Mouse (Mus musculus) hindbrain, embryonic 11.5 days (tissue): ENCODE measurements at regions not wholly inside any gene's neighbourhood (a gene's known extent, or its start where the extent isn't known, plus 50 kb on each side); places are given as distances from the start of the nearest gene placed in this dataset.

ENCODE experiments used
- ATAC-seq: fragments of 200-750 bp; cut with Nextera tagmentation; 2 replicates; pipeline ENCODE4 v1.8.0; 2017; ENCODE audit warnings: mild to moderate bottlenecking, moderate TSS enrichment, moderate library complexity; ENCODE audit not compliant: low FRiP score
- DNase-seq: peaks from one replicate; pipeline ENCODE4 v3.0.0-alpha.2; 2015; ENCODE audit warnings: low spot score
- H3K27ac ChIP-seq: fragments of 300-500 bp; sonication (generic); 2 replicates; pipeline ENCODE4 v1.5.1; 2014; ENCODE audit warnings: mild to moderate bottlenecking, low read depth, low read length
- H3K27me3 ChIP-seq: fragments of 300-500 bp; sonication (generic); 2 replicates; pipeline ENCODE4 v1.6.1; 2014; ENCODE audit warnings: mild to moderate bottlenecking, low read length, moderate library complexity, mixed read lengths; ENCODE audit not compliant: control insufficient read depth, insufficient read depth
- H3K36me3 ChIP-seq: fragments of 300-500 bp; sonication (generic); 2 replicates; pipeline ENCODE4 v1.6.1; 2014; ENCODE audit warnings: mild to moderate bottlenecking, low read length, moderate library complexity, mixed read lengths; ENCODE audit not compliant: control insufficient read depth, insufficient read depth
- H3K4me1 ChIP-seq: fragments of 300-500 bp; sonication (generic); replicated peaks from 2 replicates; pipeline ENCODE4 v1.6.1; 2014; ENCODE audit warnings: low read length, mixed read lengths; ENCODE audit not compliant: control insufficient read depth, insufficient read depth
- H3K4me2 ChIP-seq: fragments of 300-500 bp; sonication (generic); replicated peaks from 2 replicates; pipeline ENCODE4 v1.6.1; 2014; ENCODE audit warnings: mild to moderate bottlenecking, low read depth, low read length
- H3K4me3 ChIP-seq: fragments of 300-500 bp; sonication (generic); 2 replicates; pipeline ENCODE4 v1.5.1; 2014; ENCODE audit warnings: low read depth, low read length
- H3K9ac ChIP-seq: fragments of 300-500 bp; sonication (generic); 2 replicates; pipeline ENCODE4 v1.6.1; 2014; ENCODE audit warnings: low read depth, low read length
- H3K9me3 ChIP-seq: fragments of 300-500 bp; sonication (generic); 2 replicates; pipeline ENCODE4 v1.6.1; 2016; ENCODE audit warnings: low read length; ENCODE audit not compliant: control insufficient read depth
- WGBS: fragments of 180-500 bp; shearing (Covaris S2); extraction: QIAGEN DNeasy Blood & Tissue Kit; methylation state at CpG from one replicate; pipeline ENCODE4 v1.1.7; 2014; 5-methylcytosine and 5-hydroxymethylcytosine counted together

- no peaks in the 10 kb centered on the region for H3K27me3 ChIP-seq
- H3K4me1 ChIP-seq = 0 out of 2 replicates have a peak, but pooled peaks cover 2% of the 10 kb centered on the region
- H3K27ac ChIP-seq = no peak overlapping the region
- WGBS = 71% methylated on average over 6 of the region's 6 CpGs
- DNase-seq = no peak
- H3K4me3 ChIP-seq = no peak overlapping the region
- H3K4me2 ChIP-seq = no peak overlapping the region
- H3K36me3 ChIP-seq = no peaks in the 10 kb centered on the region
- no peak overlapping the region for H3K9ac ChIP-seq
- H3K9me3 ChIP-seq = no peaks in the 10 kb centered on the region
- ATAC-seq = no peak
Measured at GRCm38 (mm10) chr14:36651053-36651735, 317.4 kb downstream of the Ccser2 start.

- 84% methylated on average over 3 of the region's 3 CpGs for WGBS
- no peak overlapping the region for H3K9ac ChIP-seq
- H3K4me3 ChIP-seq = no peak overlapping the region
- H3K4me1 ChIP-seq = no peaks in the 10 kb centered on the region
- no peaks in the 10 kb centered on the region for H3K27me3 ChIP-seq
- no peak overlapping the region for H3K27ac ChIP-seq
- H3K4me2 ChIP-seq = no peak overlapping the region
- ATAC-seq = no peak
- no peaks in the 10 kb centered on the region for H3K9me3 ChIP-seq
- no peaks in the 10 kb centered on the region for H3K36me3 ChIP-seq
- DNase-seq = no peak
Measured at GRCm38 (mm10) chr14:36646649-36647048, 321.9 kb downstream of the Ccser2 start.

- no peak overlapping the region for H3K4me2 ChIP-seq
- no peaks in the 10 kb centered on the region for H3K4me1 ChIP-seq
- no peaks in the 10 kb centered on the region for H3K9me3 ChIP-seq
- H3K9ac ChIP-seq = no peak overlapping the region
- no peak overlapping the region for H3K27ac ChIP-seq
- H3K4me3 ChIP-seq = no peak overlapping the region
- DNase-seq (no peak), ATAC-seq (no peak)
- no peaks in the 10 kb centered on the region for H3K27me3 ChIP-seq
- no peaks in the 10 kb centered on the region for H3K36me3 ChIP-seq
Measured at GRCm38 (mm10) chr14:36646237-36646636, 322.3 kb downstream of the Ccser2 start.

GRCm38 (mm10) chr14:36624822-36625221, 343.8 kb downstream of the Ccser2 start:
- Histone ChIP-seq H3K4me3 (no peak overlapping the region), H3K4me1 (no peaks in the 10 kb centered on the region), H3K9ac (no peak overlapping the region), H3K4me2 (no peak overlapping the region), H3K27me3 (no peaks in the 10 kb centered on the region), H3K36me3 (no peaks in the 10 kb centered on the region), H3K9me3 (no peaks in the 10 kb centered on the region), H3K27ac (no peak overlapping the region)
- no peak for ATAC-seq
- no peak for DNase-seq

- H3K27ac ChIP-seq = no peak overlapping the region
- H3K9ac ChIP-seq = no peak overlapping the region
- no peaks in the 10 kb centered on the region for H3K9me3 ChIP-seq
- H3K27me3 ChIP-seq = no peaks in the 10 kb centered on the region
- DNase-seq = no peak
- no peak for ATAC-seq
- no peaks in the 10 kb centered on the region for H3K36me3 ChIP-seq
- 92% methylated on average over 1 of the region's 1 CpGs for WGBS
- H3K4me2 ChIP-seq = no peak overlapping the region
- H3K4me1 ChIP-seq = no peaks in the 10 kb centered on the region
- no peak overlapping the region for H3K4me3 ChIP-seq
Measured at GRCm38 (mm10) chr14:36624134-36624533, 344.4 kb downstream of the Ccser2 start.

GRCm38 (mm10) chr14:36623036-36623435, 345.5 kb downstream of the Ccser2 start:
- no peak for ATAC-seq
- Histone ChIP-seq H3K4me1 (no peaks in the 10 kb centered on the region), H3K27ac (no peak overlapping the region), H3K36me3 (no peaks in the 10 kb centered on the region), H3K4me3 (no peak overlapping the region), H3K9ac (no peak overlapping the region), H3K4me2 (no peak overlapping the region), H3K27me3 (no peaks in the 10 kb centered on the region), H3K9me3 (no peaks in the 10 kb centered on the region)
- no peak for DNase-seq
- 80% methylated on average over 1 of the region's 1 CpGs for WGBS

GRCm38 (mm10) chr14:36618459-36619085, 350.0 kb downstream of the Ccser2 start:
- H3K4me3 ChIP-seq = no peak overlapping the region
- no peak for DNase-seq
- H3K4me1 ChIP-seq = no peaks in the 10 kb centered on the region
- H3K27ac ChIP-seq = no peak overlapping the region
- WGBS = 90% methylated on average over 1 of the region's 1 CpGs
- no peak overlapping the region for H3K4me2 ChIP-seq
- no peaks in the 10 kb centered on the region for H3K9me3 ChIP-seq
- H3K36me3 ChIP-seq = no peaks in the 10 kb centered on the region
- no peak for ATAC-seq
- H3K9ac ChIP-seq = no peak overlapping the region
- H3K27me3 ChIP-seq = no peaks in the 10 kb centered on the region

- no peak overlapping the region for H3K4me2 ChIP-seq
- H3K27me3 ChIP-seq = no peaks in the 10 kb centered on the region
- no peaks in the 10 kb centered on the region for H3K36me3 ChIP-seq
- no peaks in the 10 kb centered on the region for H3K9me3 ChIP-seq
- DNase-seq (no peak), ATAC-seq (no peak)
- no peak overlapping the region for H3K9ac ChIP-seq
- H3K4me1 ChIP-seq = no peaks in the 10 kb centered on the region
- 81% methylated on average over 5 of the region's 5 CpGs for WGBS
- no peak overlapping the region for H3K27ac ChIP-seq
- no peak overlapping the region for H3K4me3 ChIP-seq
Measured at GRCm38 (mm10) chr14:36617987-36618386, 350.6 kb downstream of the Ccser2 start.

- 84% methylated on average over 3 of the region's 3 CpGs for WGBS
- H3K36me3 ChIP-seq = no peaks in the 10 kb centered on the region
- ATAC-seq = no peak
- no peak overlapping the region for H3K9ac ChIP-seq
- H3K4me2 ChIP-seq = no peak overlapping the region
- no peaks in the 10 kb centered on the region for H3K9me3 ChIP-seq
- DNase-seq = no peak
- no peak overlapping the region for H3K27ac ChIP-seq
- H3K27me3 ChIP-seq = no peaks in the 10 kb centered on the region
- H3K4me1 ChIP-seq = no peaks in the 10 kb centered on the region
- no peak overlapping the region for H3K4me3 ChIP-seq
Measured at GRCm38 (mm10) chr14:36614926-36615325, 353.7 kb downstream of the Ccser2 start.
